Mouse (Mus musculus) kidney, adult 18-20 months (tissue): ENCODE data around the gene Ush2a.

Experiments used
- DNase-seq: peaks from one replicate; pipeline ENCODE4 v3.0.0; 2021

The Ush2a gene

DNA sequence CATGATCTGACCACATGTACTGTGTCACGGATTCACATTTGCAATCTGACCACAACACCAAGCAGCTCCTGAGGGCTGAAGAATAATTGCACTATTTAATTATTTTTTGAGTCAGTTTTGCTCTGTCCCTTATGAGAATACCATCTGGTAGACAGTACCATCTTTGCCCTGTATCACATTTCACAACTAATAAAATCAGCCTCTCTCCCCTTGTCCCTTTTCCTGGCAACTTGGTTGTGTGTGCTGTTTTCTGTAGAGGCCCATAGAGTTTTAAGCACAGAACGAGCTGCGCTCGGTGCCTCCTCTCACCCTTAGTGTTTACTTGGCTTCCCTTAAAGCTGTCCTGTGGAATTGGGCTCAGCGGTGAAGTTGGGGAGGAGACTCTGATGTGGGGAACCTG is 290.0 kb downstream of the Ush2a start:
- DNase-seq, result no peak

DNA sequence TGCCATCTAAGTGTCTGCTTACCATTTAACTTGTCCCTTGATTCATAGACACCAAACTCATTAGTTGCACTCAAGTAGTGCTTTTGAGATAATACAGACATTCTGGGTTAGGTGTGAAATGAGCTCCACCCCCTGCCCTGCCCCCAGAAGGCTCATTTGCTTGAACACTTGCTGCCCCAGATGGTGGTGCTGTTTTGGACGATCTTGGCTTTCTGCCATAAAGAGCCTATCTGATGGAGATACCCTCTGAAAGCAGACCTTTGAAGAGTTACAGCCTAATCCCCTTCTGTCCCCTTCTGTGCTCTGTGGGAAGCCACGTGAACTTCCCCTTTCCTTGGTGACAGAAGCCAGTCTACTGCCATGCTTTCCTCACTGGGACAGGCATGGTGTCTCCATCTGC is 297.1 kb downstream of the Ush2a start:
- DNase-seq, result no peak

DNA sequence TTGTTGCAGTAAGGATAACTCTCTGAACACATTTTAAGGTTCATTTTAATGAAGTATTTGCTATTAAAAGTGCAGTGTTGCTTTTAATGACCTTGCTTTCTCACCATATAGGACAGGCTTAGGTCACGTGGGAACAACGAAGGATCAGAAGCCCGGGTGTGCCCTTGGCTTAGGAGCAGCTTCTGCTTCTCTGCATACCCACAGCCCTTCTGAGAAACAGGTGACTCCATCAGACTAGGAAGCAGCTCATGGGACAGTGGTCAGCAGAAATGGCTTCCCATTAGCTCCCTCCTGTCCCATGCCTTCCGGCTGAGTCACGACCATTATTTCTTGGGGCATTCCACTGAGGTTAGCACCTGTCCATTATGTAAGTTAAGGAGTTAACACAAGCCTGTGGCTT is 304.4 kb downstream of the Ush2a start:
- no peak for DNase-seq

DNA sequence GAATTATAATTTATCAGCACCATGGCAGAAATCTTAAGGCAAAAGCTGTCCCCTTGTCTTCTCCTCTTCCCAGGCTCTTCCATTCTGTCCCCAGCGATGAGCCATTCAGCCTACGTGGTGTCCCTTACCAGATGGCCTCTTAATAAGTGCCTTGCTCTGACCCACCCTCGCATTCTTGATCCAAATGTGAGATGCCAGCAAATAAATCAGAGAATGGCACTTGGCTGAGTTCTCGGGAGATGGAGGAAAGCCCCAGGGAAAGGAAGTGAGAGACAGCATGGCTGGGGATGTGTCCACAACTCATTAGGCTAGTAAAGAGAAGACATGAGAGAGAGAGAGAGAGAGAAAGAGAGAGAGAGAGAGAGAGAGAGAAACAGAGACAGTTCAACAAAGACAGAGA is 305.7 kb downstream of the Ush2a start:
- no peak for DNase-seq

DNA sequence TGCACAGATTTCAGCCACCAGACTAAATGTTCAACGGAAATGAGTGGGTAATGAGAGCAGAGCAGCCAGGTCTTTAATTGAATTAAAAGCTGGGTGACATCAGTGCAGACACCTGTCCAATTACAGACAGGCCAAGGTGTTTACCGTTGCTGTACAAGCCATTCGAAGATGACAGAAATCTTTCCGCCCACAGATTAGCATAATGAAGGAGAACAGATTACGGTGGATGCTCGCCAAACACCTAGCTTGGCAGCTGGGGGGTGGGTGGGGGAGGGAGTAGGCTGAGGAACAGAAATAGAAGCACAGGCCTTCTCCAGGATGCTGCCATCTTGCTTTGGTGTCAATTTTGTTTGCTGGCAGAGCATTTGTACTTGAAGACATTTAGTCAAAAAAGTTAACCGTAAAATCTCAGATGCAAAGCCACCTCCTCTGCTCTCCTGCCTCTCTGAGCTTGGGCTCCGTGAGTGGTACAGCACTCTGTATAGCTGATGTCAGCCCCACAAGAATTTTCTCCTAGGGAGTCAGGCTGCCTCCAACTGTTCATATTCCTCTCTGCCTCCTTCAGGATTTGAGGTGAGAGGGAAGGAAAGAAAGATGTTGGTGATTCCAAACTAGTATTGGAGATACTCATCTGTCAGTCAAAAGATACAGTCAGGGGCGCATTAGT is 306.6 kb downstream of the Ush2a start:
- DNase-seq, result no peak

DNA sequence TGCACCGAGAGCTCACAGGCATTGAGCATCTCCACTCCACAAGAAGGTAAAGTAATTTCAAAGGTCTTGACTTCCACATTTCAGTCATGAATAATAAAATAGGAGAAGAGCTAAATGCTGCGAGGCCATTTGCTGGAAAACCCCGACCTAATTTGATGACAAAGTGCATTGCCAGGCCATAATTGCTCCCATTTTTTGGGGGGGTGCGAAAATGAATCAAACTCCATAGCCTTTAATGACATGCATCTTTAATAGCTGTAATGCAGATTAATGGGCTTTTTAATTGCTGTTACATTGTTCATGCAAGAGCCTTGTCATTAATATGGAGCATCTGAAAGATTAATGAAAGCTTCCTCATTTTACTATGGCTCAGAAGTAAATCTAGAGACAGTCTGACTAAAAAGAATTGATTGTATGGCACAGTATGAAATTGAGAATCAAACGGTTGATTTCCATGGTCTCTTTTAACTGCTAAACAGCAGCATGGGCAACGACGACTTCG is 314.5 kb downstream of the Ush2a start:
- DNase-seq, result no peak

DNA sequence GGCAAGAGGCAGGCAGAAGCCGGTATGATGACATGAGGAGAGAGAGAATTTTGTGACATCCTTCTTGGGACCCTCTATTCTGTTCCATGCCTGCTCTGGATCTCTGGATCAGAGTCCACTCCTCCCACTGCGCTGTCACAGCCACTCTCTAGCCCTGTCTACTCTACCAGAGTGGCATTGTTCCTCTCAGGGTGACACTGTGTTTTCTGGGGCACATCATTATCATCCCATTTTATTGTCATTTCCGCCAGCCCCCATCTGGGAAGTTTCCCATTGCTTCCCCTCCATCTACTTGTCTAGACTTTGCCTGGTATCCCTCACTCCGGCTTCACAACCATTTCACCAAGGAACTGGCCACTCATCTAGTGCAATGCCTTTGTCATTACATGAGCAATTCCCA is 315.6 kb downstream of the Ush2a start:
- no peak for DNase-seq

DNA sequence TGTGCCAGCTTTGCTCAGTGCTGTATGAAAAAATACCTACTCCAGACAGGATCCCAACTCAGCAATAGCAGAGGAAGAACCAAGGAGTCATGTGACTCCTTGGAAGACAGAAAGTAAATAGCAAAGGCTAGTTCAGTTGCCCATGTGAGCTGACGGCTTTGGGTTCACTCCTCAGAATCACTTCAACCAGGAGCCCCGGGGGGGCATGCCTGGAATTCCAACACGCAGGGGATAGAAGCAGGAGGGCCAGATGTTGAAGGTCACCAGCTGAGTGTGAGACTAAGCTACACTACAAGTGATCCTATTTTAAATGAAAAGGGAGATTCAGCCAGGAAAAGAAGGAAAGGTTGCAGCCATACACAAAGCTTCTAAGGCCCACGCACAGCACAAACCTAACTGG is 319.3 kb downstream of the Ush2a start:
- no peak for DNase-seq

DNA sequence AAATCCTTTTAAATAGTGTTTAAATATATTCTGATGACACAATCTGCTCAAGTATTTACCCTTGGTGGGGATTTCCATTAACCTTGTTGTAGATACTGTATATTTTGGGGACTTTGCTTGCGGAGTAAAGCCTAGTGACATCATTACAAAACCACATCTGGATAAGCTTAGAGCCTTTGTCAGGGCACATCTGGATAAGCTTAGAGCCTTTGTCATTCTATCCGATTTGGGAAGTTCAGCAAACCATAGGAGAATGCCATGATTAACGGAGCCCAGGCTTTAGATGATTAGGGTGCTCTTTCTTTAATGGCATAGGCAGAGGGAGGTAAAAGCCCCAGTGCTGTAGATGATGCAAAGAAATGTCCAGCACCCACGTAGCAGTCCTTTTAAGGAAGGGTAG is 333.4 kb downstream of the Ush2a start:
- no peak for DNase-seq

DNA sequence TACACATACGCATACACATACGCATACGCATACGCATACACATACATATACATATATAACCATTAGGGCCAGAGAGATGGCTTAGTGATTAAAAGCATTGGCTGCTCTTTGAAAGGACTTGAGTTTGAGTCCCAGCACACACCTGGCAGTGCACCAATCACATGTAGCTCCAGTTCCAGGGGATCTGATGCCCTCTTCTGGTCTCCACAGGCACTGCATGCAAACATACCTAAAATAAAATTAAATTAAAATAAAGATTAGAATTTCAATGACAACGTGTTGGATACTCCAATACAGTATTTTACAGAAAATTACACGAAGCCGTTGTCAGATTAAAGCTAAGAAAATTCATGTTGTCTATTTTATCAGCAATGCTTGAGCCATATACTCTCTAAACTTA is 336.2 kb downstream of the Ush2a start:
- DNase-seq, result no peak

DNA sequence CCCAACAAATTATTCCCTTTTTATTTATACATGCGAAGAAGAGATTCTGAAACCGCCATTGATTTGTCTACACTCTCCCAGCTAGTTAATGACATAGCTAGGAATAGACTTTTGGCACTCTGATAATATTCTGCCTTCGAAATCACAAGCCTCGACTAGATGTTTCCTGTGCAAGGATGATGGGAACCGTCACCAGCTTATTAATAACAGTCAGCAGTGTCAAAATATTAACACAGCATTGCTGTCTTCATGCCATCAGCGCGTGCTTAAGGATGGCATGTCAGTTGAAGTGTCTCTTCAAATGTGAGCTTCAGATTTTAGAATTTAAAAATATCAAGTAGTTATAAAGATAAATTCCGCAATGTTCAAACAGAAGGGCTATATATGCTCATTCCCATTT is 337.3 kb downstream of the Ush2a start:
- no peak for DNase-seq

DNA sequence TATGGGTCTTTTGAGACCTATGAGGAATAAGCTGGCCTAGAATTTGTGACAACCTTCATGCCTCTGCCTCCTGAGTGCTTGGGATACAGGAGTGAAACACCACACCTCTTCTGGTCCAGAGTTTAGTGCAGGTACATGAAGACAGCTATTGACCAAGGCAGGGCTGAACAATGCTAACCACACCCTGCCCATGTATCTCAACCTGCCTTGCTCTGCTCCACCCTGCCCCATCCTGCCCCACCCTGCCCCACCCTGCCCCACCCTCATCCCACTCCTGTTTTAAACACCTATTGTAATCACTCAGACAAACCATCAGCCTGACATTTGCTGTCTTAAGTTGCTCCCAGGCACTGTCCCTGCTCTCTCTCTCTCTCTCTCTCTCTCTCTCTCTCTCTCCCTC is 344.6 kb downstream of the Ush2a start:
- no peak for DNase-seq

DNA sequence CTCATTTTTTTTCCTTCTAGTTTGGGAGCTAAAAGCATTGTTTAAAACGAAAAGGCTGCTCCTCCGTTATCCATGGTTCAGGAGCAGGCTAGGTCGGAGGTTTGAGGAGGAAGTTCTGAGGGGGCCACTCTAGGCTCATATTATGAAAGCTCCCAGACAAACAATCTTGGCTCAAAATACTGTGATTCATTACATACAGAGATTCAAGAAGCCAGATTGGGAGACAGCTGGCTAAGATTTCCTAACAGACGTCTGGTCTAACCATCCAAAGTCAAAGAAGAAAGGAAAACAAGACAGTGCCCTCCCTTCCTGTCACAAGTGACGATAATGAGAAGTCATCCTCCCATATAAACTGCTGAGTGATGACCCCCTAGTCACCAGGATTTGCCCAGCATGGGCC is 354.7 kb downstream of the Ush2a start:
- DNase-seq, result no peak

DNA sequence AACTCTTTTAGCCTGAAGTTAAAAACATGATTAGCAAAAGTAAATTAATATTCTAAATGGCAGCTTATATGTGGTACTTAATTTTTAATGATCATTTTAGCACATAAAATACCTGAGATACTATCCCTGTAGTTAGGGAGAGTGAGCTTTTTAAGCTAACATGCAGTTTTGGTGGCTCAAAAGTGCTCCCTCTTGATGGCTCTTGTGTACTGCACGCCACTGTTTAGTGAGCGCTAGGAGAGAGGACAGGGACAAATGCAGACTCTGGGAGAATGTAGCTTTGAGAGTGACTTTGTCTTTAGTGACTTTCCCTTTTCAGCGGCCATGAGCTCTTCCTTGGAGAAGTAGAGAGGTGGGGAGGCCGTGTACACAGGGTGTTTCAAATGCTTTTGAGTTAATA is 371.9 kb downstream of the Ush2a start:
- DNase-seq, result no peak

DNA sequence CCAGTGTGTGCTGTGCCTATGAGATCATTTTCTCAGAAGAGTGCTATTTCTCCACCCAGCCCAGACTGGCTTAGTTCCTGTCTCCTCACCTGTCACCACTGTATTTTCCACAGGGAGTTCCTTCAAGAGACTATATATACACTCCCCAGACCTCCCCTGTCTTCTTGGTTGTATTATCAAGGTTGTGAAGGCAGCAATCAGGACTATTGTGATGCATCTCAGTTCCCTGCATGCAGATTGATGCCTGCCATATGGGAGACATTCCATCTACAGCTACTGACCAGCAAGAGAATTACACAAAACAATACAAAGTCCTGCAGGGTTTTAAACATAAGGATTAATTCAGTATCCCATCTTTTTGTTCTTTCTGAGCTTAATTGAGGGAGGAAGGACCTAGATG is 377.8 kb downstream of the Ush2a start:
- DNase-seq, result no peak

DNA sequence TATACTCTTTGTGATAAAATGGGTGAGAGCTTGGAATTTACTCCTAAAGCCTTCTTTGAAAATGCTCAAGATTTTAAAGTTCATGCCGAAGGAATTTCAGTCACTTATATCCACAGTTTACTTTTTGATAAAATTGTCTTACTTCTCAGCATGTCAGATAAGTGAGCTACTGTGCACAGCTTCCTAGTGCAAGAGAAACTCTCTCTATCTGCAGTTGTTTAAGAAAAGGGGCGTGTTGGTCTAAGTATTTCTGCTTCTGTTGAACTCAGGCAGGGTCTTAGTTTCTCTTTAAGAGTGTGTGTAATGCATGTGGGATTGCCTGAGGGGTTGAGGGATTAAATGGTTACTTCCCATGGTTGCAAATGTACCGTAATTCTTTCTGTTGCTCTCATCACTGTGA is 381.3 kb downstream of the Ush2a start:
- DNase-seq, result no peak

DNA sequence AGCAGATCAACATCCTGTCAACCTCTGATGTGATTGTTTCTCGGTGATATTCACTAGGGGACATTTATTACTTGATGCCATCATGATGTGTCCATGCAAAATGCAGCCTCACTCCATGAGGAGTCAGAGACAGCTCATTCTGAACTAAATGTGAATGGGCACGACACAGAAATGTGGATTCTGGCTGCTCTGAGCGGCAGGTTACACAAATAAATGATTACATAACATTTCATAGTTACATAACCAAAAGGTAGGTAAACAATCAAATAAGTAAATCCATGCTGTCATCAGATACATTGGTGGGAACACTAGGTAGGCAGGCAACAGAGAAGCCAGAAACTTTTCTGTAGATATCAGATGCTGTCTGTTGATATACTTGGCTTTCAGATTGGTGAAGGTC is 391.2 kb downstream of the Ush2a start:
- no peak for DNase-seq

DNA sequence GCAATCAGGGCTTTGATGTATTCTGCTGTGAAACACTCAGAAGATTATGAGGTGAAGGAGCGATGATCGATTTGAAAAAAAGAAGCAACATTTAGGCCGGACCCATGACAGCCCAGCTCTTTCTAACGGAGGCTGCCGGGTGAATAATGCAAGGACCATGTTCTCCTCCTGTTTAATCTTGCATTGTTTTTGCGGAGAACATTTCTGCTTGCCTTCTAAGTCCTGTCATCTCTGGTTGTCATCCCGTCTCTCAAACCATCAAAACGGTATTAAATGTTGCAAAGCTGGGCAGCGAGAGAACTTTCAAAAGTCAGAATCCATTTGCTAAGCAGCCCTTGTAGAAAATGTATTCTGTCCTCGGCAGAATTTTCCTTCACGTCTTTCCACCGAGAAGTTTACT is 394.3 kb downstream of the Ush2a start:
- no peak for DNase-seq

DNA sequence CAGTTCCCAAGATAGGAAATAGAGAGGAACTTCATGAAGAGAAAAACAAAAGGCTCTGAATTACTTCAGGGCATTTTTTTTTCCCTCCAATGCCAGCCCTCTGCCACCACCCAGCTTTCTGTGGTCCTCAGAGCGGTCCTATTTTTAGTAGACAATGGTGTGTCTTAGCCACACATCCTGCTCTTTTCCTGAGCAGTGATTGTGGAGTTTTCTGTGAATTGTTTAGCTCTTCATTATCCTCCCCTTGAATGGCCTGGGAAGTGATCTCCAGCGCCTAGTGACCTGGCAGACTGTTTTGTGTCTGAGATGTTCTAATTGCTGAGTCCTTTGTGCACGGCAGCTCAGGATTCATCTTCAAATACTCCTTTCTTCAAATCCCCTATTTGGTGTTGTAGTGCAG is 397.3 kb downstream of the Ush2a start:
- DNase-seq, result no peak

DNA sequence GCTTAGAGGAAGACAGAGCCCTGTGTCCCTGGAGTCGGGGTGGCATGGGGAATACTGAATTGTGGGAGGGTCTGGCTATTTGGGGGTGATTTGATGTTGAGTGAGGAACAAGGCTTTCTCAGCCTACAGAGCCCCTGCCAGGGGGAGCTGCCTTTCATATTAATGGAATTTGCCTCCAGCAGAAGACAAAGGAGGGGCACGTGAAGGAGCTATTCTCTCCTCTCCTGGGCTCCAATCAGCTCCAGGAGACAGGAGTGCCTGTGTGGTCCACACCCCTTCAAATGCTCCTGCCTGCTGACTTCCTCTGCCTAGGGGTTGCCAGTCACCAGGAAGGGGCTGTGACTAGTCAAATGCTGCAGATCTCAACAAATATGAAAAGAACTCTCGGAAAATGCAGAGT is 398.5 kb downstream of the Ush2a start:
- no peak for DNase-seq

DNA sequence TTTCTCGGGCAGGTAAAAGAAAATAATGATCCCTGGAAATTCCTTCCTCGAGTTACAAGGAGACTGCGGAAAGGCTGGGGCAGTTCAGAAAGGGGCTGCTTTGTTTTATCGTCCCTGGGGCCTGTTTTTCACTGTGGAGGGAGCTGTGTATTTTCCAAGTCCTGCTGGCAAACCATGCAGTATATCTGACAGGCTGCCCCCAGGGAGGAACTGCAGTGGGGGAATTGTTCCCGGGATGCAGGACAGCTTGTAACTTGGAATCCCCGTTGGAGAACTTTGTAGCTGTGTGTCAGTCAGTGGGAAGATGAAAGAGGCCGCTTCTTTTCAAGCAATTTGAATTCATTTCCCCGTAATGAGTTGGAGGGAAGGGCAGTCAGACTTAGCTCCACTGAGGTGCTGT is 399.1 kb downstream of the Ush2a start:
- no peak for DNase-seq

DNA sequence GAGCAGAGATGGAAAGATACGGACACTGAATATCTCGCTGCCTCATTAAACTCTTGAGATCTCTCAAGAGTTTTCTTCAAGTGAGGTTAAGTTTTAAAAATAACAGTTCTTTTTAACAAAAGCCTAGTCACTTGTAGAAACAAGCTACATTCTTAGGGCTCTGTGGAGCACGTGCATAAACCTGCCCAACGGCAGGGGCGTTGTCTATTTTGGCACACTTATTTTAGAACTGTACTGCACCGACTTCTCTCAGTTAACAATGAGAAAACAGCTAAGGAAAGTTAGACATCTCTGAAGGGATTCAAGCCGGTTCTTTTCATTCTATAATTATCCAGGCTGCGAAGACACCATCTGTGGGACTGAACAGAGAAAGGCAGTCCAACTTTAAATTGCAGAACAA is 405.6 kb downstream of the Ush2a start:
- no peak for DNase-seq

DNA sequence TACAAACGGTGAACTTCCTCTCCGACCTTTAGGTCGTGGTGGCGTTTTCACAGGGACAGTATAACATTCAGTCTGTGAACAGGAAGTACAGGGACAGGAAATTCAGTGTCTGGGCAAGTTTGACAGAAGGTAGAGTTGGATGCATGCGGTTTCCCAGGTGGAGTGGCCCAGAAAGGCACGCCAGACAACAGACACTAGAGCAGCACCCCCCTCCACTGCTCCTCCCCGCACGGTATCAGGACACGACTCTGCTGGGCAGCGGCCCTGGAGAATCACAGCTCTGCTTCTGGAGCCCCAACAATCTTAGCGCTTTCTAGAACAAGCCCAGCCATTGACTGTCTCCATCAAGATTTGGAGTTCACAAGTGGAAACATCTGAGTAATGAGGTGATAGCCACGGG is 406.7 kb downstream of the Ush2a start:
- no peak for DNase-seq

DNA sequence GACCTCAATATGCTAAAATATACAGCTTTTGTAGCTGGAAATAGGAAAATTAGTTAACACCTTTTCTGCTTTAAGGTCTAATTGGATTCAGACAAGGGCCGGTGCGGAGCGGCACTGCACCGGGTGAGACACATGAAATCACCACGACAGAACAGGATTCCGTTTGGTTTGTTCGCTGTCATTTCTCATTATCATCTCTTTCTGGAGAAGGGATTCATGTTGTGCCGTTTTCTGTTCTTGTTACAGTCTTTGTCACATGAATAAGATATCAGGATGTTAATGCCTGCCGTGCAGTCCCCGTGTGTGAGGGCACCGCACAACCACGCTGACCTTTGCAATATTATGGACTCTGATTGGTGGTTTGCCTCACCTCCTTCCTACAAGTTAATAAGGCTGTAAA is 411.0 kb downstream of the Ush2a start:
- DNase-seq, result no peak

DNA sequence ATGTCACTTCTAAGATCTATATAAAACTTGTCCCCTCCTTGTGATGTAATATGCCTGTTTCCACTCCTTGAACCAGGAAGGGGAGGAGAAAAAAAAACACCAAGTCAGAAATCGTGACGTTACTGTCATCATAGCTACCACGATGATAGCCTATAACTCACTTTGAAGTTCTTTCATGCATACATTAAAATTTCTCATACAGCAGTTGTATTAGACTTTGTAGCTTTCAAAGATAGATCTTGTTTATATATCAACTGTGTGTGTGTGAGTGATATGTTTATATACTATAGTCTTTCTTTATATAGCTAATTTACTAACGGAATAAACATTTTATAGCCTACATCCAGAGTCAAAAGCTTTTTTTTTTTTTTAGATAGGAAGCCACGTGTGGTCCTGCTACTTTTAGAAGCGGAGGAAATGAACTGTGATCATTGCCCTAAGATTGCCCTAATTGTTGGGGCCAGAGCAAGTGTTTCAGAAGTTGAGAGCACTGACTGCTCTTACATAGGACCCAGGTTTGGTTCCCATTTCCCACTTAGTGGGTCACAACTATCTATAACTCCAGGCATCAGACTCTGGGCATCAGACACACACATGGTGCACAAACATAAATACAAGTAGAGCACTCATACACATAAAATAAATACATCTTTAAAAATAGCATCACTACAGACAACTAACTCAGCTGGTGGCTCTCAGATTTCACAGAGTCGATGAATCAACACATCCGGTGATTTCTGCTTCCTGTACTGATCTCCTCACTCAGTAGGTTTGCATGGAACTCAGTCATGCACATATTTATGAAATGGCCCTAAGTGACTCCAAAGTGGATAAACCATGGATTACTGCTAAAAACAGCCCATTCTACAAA is 413.1 kb downstream of the Ush2a start:
- no peak for DNase-seq
